Mouse (Mus musculus) liver, embryonic 11.5 days (tissue): ENCODE results near the gene Lsp1. TPM values are rescaled to one million over a fixed set of nuclear protein-coding genes. Genes with fewer than 3 reads are reported as not detected.

Source experiments
- ATAC-seq: fragments of 200-750 bp; cut with Nextera tagmentation; replicated peaks from 2 replicates; pipeline ENCODE4 v1.8.0; 2017; ENCODE audit warnings: moderate number of reproducible peaks, mild to moderate bottlenecking, moderate TSS enrichment, moderate library complexity; ENCODE audit not compliant: low FRiP score
- DNase-seq: peaks from one replicate; pipeline ENCODE4 v3.0.0-alpha.2; 2017; ENCODE audit warnings: low spot score
- H3K27ac ChIP-seq: fragments of 300-500 bp; sonication (generic); 2 replicates; pipeline ENCODE4 v1.5.1; 2014; ENCODE audit warnings: mild to moderate bottlenecking, low read depth, low read length, control low read depth
- H3K27me3 ChIP-seq: fragments of 300-500 bp; sonication (generic); replicated peaks from 2 replicates; pipeline ENCODE4 v1.6.1; 2014; ENCODE audit warnings: low read length, mixed read lengths; ENCODE audit not compliant: control insufficient read depth, insufficient read depth
- H3K36me3 ChIP-seq: fragments of 300-500 bp; sonication (generic); 2 replicates; pipeline ENCODE4 v1.6.1; 2014; ENCODE audit warnings: mild to moderate bottlenecking, low read length, moderate library complexity, mixed read lengths; ENCODE audit not compliant: control insufficient read depth, insufficient read depth
- H3K4me1 ChIP-seq: fragments of 300-500 bp; sonication (generic); replicated peaks from 2 replicates; pipeline ENCODE4 v1.6.1; 2014; ENCODE audit warnings: low read length, mixed read lengths; ENCODE audit not compliant: control insufficient read depth, insufficient read depth
- H3K4me2 ChIP-seq: fragments of 300-500 bp; sonication (generic); 2 replicates; pipeline ENCODE4 v1.6.1; 2014; ENCODE audit warnings: mild to moderate bottlenecking, control low read depth, moderate library complexity
- H3K4me3 ChIP-seq: fragments of 300-500 bp; sonication (generic); 2 replicates; pipeline ENCODE4 v1.5.1; 2014; ENCODE audit warnings: low read depth, low read length, control low read depth
- H3K9ac ChIP-seq: fragments of 300-500 bp; sonication (generic); 2 replicates; pipeline ENCODE4 v1.6.1; 2014; ENCODE audit warnings: low read depth, low read length, control low read depth
- H3K9me3 ChIP-seq: fragments of 300-500 bp; sonication (generic); 2 replicates; pipeline ENCODE4 v1.6.1; 2016; ENCODE audit warnings: low read length, inconsistent platforms, mixed read lengths; ENCODE audit not compliant: control insufficient read depth
- WGBS: fragments of 180-500 bp; shearing (Covaris S2); extraction: QIAGEN DNeasy Blood & Tissue Kit; methylation state at CpG from one replicate; pipeline ENCODE4 v1.1.7; 2014; 5-methylcytosine and 5-hydroxymethylcytosine counted together
- polyA plus RNA-seq: library from polyadenylated mRNA; unstranded; fragments of >200 nt; fragmentation: Nextera tagmentation; extraction: Ambion mirVana; gene quantifications from 2 replicates; pipeline ENCODE4 v1.2.1, GENCODE M21; 2014

The Lsp1 gene
- polyA plus RNA-seq, 1 experiment from 2014 or later, result 19.2 TPM

DNA sequence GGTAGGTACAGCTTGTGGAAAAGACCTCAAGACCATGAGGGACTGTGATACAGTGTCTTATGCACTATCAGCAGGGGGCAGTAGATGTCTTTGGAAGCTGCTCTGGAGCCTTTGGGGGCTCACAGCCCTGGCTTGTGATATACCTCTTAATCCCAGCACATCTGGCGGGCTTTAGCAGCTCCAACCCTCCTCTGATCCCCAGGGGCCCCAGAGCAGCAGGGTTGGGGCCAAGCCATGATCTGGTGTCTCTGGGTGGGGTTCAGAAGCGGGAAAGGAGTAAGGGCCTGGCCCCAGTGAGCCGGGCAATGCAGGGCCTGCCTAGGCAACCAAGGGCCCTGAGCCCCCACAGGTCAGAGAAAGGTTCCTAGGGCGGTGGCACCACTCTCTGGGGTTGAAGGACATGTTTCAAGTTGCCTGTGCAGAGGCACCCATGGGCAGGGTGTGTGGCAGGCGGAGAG lies 19.9 kb upstream of the Lsp1 start:
- 56% methylated on average over 5 of the region's 5 CpGs for WGBS
- Histone ChIP-seq H3K4me3 (no peak overlapping the region), H3K27ac (no peak overlapping the region; the same call in 1 of the 2 replicates), H3K4me1 (0 out of 2 replicates have a peak, but pooled peaks cover 4% of the 10 kb centered on the region), H3K4me2 (no peak overlapping the region), H3K9me3 (no peaks in the 10 kb centered on the region), H3K36me3 (no peaks in the 10 kb centered on the region), H3K9ac (no peak overlapping the region), H3K27me3 (no peaks in the 10 kb centered on the region)
- DNase-seq, result no peak
- peak; percentile 50; the same call in 1 of the 2 replicates for ATAC-seq

DNA sequence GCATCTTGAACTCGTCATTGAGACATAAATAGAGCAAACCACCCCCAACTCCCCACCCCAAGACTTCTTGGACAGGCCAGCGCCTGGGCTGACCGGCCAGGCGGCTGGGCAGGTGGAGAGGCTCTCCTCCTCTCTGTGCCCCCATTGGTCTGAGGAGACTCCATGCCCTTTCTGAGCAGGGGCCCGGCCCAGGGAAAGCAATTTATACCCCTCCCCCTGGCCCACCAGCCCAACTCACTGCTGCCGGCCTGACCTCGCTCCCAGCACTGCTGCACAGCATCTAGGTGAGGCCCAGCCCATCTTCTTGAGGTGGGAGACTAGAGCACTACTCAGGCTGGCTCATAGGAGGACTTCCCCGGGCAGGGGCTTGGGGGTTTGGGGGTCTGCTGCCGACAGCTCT lies 19.0 kb upstream of the Lsp1 start, which contains the start of gene Tnni2:
Gene Tnni2, plus strand, starts transcription at position 224 of the 400 bp plus-strand sequence.
- no peak within 1 kb of the TSS for H3K4me2 ChIP-seq
- H3K4me3 ChIP-seq, result no peak within 1 kb of the TSS
- 79% methylated on average over 9 of the region's 9 CpGs for WGBS
- no peaks in the 10 kb centered on the region for H3K27me3 ChIP-seq
- no peak for ATAC-seq
- H3K4me1 ChIP-seq, result 0 out of 2 replicates have a peak, but pooled peaks cover 4% of the 10 kb centered on the region
- no peak within 1 kb of the TSS; the same call in 1 of the 2 replicates for H3K27ac ChIP-seq
- H3K36me3 ChIP-seq, result no peaks in the 10 kb centered on the region
- H3K9me3 ChIP-seq, result no peaks in the 10 kb centered on the region
- H3K9ac ChIP-seq, result no peak within 1 kb of the TSS
- no peak for DNase-seq

DNA sequence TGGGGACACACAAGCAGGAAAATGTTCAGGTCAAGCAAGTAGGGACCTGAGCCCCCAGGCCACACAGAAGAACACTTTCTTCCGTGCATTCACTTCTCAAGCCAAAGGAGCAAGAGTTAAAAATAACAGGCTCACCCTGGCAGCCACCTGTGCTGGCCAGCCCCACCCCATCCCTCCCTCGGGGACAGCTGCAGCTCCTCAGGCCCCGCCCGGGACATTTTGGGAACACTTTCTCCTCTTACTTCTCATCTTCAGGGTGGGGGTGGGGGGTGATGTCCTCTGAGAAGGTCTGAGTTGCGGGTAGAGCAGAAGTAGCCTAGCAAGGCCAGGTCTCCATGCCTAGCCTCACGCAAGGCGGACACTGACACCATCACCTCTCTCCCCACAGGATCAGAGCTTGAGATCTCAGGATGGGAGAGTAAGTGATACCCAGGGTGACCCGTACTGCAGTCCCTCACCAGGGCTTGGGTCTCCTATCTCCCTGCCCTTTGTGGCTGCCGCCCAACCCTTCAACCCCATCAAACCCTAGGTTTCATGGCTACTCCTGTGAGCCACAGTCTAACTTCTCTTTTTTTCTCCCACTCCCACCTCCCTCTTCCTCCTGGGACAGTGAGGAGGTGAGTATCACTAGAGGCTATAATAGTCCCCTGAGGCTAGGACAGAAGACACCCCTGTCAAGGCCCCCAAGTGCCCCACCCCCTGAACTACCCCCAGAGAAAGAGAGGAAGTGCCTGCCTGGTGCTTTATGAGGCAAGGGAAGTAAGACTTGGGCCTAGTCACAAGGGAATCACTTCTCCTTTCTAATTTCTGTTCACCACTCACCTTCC lies 18.3 kb upstream of the Lsp1 start:
- Histone ChIP-seq H3K9me3 (no peaks in the 10 kb centered on the region), H3K27me3 (no peaks in the 10 kb centered on the region), H3K36me3 (no peaks in the 10 kb centered on the region), H3K4me1 (0 out of 2 replicates have a peak, but pooled peaks cover 4% of the 10 kb centered on the region), H3K27ac (0 out of 2 replicates have a peak overlapping the region, but pooled peaks have one; percentile 3), H3K4me3 (no peak overlapping the region), H3K9ac (no peak overlapping the region), H3K4me2 (no peak overlapping the region)
- ATAC-seq (no peak), DNase-seq (no peak)
- WGBS, result 61% methylated on average over 9 of the region's 9 CpGs

DNA sequence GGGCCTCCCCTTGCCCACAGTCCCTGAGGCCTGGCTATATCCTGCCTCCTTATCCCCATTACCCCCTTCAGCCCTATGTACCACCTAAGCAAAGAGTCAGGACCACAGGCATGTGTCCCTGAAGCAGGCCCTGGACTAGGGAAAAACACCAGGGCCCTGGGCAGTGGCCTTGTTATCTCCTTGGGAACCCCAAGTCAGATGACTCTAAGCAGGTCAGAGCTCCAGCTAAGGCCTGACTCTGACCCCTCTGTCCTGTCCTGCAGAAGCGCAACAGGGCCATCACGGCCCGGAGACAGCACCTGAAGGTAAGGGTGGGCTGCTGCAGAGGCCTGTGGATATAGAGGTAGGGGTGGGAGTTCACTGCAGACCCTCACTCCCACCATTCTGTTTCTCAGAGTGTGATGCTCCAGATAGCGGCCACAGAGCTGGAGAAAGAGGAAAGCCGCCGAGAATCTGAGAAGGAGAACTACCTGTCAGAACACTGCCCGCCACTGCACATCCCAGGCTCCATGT lies 17.6 kb upstream of the Lsp1 start:
- WGBS, result 77% methylated on average over 7 of the region's 7 CpGs

DNA sequence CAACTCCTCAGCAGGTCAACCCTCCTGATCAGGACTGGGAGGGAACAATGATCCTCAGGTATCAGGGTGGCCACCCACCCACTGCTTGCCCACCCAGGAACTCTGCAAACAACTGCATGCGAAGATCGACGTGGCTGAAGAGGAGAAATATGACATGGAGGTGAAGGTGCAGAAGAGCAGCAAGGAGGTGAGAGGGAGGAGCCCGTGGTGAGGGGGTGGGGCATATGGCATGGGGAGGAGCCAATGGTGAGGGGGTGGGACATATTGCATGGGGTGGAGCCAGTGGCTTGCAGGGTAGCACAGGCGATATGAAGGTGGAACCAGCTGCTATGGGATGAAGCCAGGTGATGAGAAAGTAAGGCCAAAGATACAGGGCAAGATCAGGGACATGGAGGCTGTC lies 17.1 kb upstream of the Lsp1 start:
- ATAC-seq, result no peak
- H3K27ac ChIP-seq, result no peak overlapping the region
- H3K9ac ChIP-seq, result no peak overlapping the region
- no peak overlapping the region for H3K4me3 ChIP-seq
- no peaks in the 10 kb centered on the region for H3K9me3 ChIP-seq
- no peak for DNase-seq
- H3K36me3 ChIP-seq, result no peaks in the 10 kb centered on the region
- H3K4me2 ChIP-seq, result no peak overlapping the region
- no peaks in the 10 kb centered on the region for H3K27me3 ChIP-seq
- WGBS, result 86% methylated on average over 5 of the region's 5 CpGs
- H3K4me1 ChIP-seq, result 0 out of 2 replicates have a peak, but pooled peaks cover 4% of the 10 kb centered on the region

More for the DNA sequence above, 17.6 kb upstream of the Lsp1 start:
- DNase-seq (no peak), ATAC-seq (0 out of 2 replicates have a peak, but pooled peaks have one; percentile 22)
- Histone ChIP-seq H3K4me3 (no peak overlapping the region), H3K4me1 (0 out of 2 replicates have a peak, but pooled peaks cover 4% of the 10 kb centered on the region), H3K27me3 (no peaks in the 10 kb centered on the region), H3K36me3 (no peaks in the 10 kb centered on the region), H3K27ac (0 out of 2 replicates have a peak overlapping the region, but pooled peaks have one; percentile 3), H3K9me3 (no peaks in the 10 kb centered on the region), H3K4me2 (no peak overlapping the region), H3K9ac (no peak overlapping the region)

DNA sequence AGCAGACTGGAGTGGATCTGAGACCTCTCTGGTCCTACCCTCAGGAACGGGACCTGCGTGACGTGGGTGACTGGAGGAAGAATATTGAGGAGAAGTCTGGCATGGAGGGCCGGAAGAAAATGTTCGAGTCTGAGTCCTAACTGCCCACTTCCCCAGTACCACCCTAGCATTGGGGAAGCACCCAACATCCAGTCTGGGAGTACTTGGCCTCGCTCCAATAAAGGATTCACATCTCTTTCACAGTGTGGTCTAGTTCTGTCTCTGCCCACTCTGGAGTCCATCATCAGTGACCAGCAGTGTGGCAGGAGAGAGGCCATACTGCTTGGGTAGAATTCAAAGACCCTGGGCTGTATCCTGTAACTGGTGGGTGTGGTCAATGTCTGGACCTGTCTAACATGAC lies 16.4 kb upstream of the Lsp1 start:
- DNase-seq (no peak), ATAC-seq (no peak)
- no peak overlapping the region for H3K4me3 ChIP-seq
- no peak overlapping the region for H3K4me2 ChIP-seq
- no peaks in the 10 kb centered on the region for H3K9me3 ChIP-seq
- H3K27ac ChIP-seq, result no peak overlapping the region
- H3K4me1 ChIP-seq, result 0 out of 2 replicates have a peak, but pooled peaks cover 4% of the 10 kb centered on the region
- no peaks in the 10 kb centered on the region for H3K36me3 ChIP-seq
- no peaks in the 10 kb centered on the region for H3K27me3 ChIP-seq
- 77% methylated on average over 6 of the region's 6 CpGs for WGBS
- H3K9ac ChIP-seq, result no peak overlapping the region

DNA sequence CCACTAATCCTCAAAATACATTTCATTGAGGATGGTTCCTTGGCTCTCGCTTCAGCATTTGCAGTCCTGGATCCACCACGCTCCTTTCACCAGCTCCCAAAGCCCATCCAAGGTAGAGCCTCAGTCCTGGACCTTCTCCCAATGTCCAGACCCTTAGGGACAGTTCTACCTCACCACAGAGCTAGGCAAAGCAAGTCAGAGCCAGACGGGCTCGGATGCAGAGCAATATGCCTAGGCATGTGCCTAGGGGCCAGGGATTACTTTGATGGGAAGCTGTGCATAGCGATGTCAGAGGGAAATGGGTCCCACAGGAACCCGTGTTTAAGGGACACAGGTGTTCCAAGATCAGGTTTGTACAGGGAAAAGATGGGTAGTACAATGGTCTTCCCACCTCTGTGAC lies 15.3 kb upstream of the Lsp1 start:
- Histone ChIP-seq H3K9ac (no peak overlapping the region), H3K27me3 (no peaks in the 10 kb centered on the region), H3K4me3 (no peak overlapping the region), H3K36me3 (no peaks in the 10 kb centered on the region), H3K4me2 (no peak overlapping the region), H3K9me3 (no peaks in the 10 kb centered on the region), H3K4me1 (0 out of 2 replicates have a peak, but pooled peaks cover 4% of the 10 kb centered on the region), H3K27ac (no peak overlapping the region)
- ATAC-seq (no peak), DNase-seq (no peak)
- 86% methylated on average over 6 of the region's 6 CpGs for WGBS

DNA sequence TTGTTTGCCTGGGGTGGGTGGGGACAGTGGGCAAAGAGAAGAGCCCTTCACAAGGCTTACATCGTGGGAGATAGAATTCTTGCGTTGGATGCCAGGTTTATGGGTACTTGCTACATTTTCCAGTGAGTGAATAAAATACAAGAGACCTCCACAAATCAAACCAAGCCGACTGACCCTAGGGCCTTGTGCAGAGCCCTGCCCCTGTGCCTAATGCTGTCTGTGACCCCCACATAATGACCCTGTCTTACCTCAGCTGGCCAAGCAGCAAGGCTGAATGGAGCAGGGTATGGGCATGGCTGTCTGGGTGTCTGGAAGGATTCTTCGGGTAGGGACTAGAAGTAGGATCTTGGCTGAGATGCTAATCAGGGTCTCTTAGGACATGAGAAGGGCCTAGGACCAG lies 14.3 kb upstream of the Lsp1 start:
- WGBS, result 72% methylated on average over 4 of the region's 4 CpGs
- H3K9me3 ChIP-seq, result no peaks in the 10 kb centered on the region
- no peaks in the 10 kb centered on the region for H3K36me3 ChIP-seq
- DNase-seq (no peak), ATAC-seq (no peak)
- no peaks in the 10 kb centered on the region for H3K4me1 ChIP-seq
- no peak overlapping the region for H3K27ac ChIP-seq
- H3K4me2 ChIP-seq, result no peak overlapping the region
- no peak overlapping the region for H3K4me3 ChIP-seq
- H3K27me3 ChIP-seq, result no peaks in the 10 kb centered on the region
- no peak overlapping the region for H3K9ac ChIP-seq
